In genomic region chr4:120314571-120314970, GRCm38 (mm10) we compare ENCODE assay signal across 26 mouse cellular contexts. TPM values are rescaled to one million over a fixed set of nuclear protein-coding genes. Genes with fewer than 3 reads are reported as not detected.
A peak's percentile ranks its signal among the peaks of the same experiment; 100 is the strongest.
DNase-seq lines count a peak whose midpoint lies in the region; ATAC-seq and TF ChIP-seq lines count a peak whose summit lies in the region.
"Had no signal": no experiment of that assay in that cellular context is flagged by ENCODE, and none has a peak within 500 bp of the region (broad histone marks: within the 10 kb centered on the region; RNA-seq: fewer than 3 reads in every experiment).

No protein-coding gene starts in this region.

- peak; percentile 35 to 65 for DNase-seq in cerebellum, postnatal 10 days
- peak; percentile 28 for DNase-seq in forebrain, postnatal 0 days
- no peak for DNase-seq in forebrain, embryonic 10.5 days (ENCODE audit: extremely low spot score, low spot score)
- DNase-seq in hindbrain, postnatal 0 days (ENCODE audit: low spot score), result peak; percentile 21
- DNase-seq in hindbrain, embryonic 14.5 days (ENCODE audit: low spot score), result no peak
- DNase-seq: adrenal gland, adult 8-10 months; adrenal gland, postnatal 25 days; cerebellum, adult 11 months; cerebellum, adult 2 months; cerebellum, adult 9-11 months; cerebellum, postnatal 36 days; embryo, embryonic 11 days; gastrocnemius, postnatal 25 days; heart, postnatal 14 days; heart, postnatal 4 days; kidney, adult 11 months; kidney, adult 8-10 months had no signal

- H3K4me3 ChIP-seq in forebrain, postnatal 0 days (ENCODE audit: low read depth, low read length), result no peak overlapping the region
- H3K4me3 ChIP-seq in forebrain, embryonic 10.5 days, result no peak overlapping the region
- H3K4me3 ChIP-seq in hindbrain, postnatal 0 days (ENCODE audit: low read length), result no peak overlapping the region
- H3K4me3 ChIP-seq in hindbrain, embryonic 14.5 days (replicated peaks; ENCODE audit: low read length), result no peak overlapping the region
- H3K4me3 ChIP-seq: embryonic facial prominence, embryonic 10.5 days; embryonic facial prominence, embryonic 13.5 days; erythroblast, embryonic 14.5 days; heart, adult 2 months; heart, embryonic 12.5 days; hindbrain, embryonic 15.5 days; intestine, embryonic 15.5 days had no signal

- H3K4me1 ChIP-seq in forebrain, postnatal 0 days (ENCODE audit: insufficient read depth), result no peaks in the 10 kb centered on the region
- no peaks in the 10 kb centered on the region for H3K4me1 ChIP-seq in forebrain, embryonic 10.5 days
- H3K4me1 ChIP-seq in hindbrain, postnatal 0 days (ENCODE audit: insufficient read depth, low read length), result no peaks in the 10 kb centered on the region
- no peaks in the 10 kb centered on the region for H3K4me1 ChIP-seq in hindbrain, embryonic 14.5 days (replicated peaks; ENCODE audit: control insufficient read depth, insufficient read depth, low read length)
- H3K4me1 ChIP-seq: embryonic facial prominence, embryonic 10.5 days; embryonic facial prominence, embryonic 13.5 days; hindbrain, embryonic 15.5 days; intestine, embryonic 15.5 days had no signal

- H3K4me2 ChIP-seq in forebrain, postnatal 0 days (ENCODE audit: low read depth), result no peak overlapping the region
- H3K4me2 ChIP-seq in hindbrain, postnatal 0 days (ENCODE audit: low read depth, low read length), result no peak overlapping the region
- no peak overlapping the region for H3K4me2 ChIP-seq in hindbrain, embryonic 14.5 days (replicated peaks)
- H3K4me2 ChIP-seq: embryonic facial prominence, embryonic 13.5 days; heart, embryonic 12.5 days; hindbrain, embryonic 15.5 days; intestine, embryonic 15.5 days had no signal

- H3K27ac ChIP-seq in forebrain, postnatal 0 days (ENCODE audit: low read depth, low read length), result no peak overlapping the region
- no peak overlapping the region for H3K27ac ChIP-seq in forebrain, embryonic 10.5 days
- H3K27ac ChIP-seq in hindbrain, postnatal 0 days, result no peak overlapping the region
- H3K27ac ChIP-seq in hindbrain, embryonic 14.5 days, result no peak overlapping the region
- H3K27ac ChIP-seq: embryonic facial prominence, embryonic 10.5 days; embryonic facial prominence, embryonic 13.5 days; heart, adult 2 months; hindbrain, embryonic 15.5 days; intestine, embryonic 15.5 days had no signal

- TF ChIP-seq CTCF in forebrain, postnatal 0 days (IDR thresholded peaks at IDR 0.05; ENCODE audit: low read depth), result no peak
- TF ChIP-seq CTCF in hindbrain, postnatal 0 days (IDR thresholded peaks at IDR 0.05; ENCODE audit: low read depth), result no peak

- no peaks in the 10 kb centered on the region for H3K27me3 ChIP-seq in forebrain, postnatal 0 days (ENCODE audit: insufficient read depth, low read length)
- H3K27me3 ChIP-seq in forebrain, embryonic 10.5 days (ENCODE audit: poor library complexity, severe bottlenecking), result peaks cover 12% of the 10 kb centered on the region; the same call in 1 of the 2 replicates
- H3K27me3 ChIP-seq in hindbrain, postnatal 0 days (ENCODE audit: insufficient read depth, low read length), result no peaks in the 10 kb centered on the region
- no peaks in the 10 kb centered on the region for H3K27me3 ChIP-seq in hindbrain, embryonic 14.5 days (ENCODE audit: control insufficient read depth, insufficient read depth, low read length)
- H3K27me3 ChIP-seq: embryonic facial prominence, embryonic 13.5 days; hindbrain, embryonic 15.5 days; intestine, embryonic 15.5 days had no signal

- H3K36me3 ChIP-seq in forebrain, postnatal 0 days (ENCODE audit: insufficient read depth), result no peaks in the 10 kb centered on the region
- H3K36me3 ChIP-seq in forebrain, embryonic 10.5 days (replicated peaks), result no peaks in the 10 kb centered on the region
- H3K36me3 ChIP-seq in hindbrain, postnatal 0 days (ENCODE audit: insufficient read depth, low read length), result no peaks in the 10 kb centered on the region
- no peaks in the 10 kb centered on the region for H3K36me3 ChIP-seq in hindbrain, embryonic 14.5 days (replicated peaks; ENCODE audit: control insufficient read depth, insufficient read depth)
- H3K36me3 ChIP-seq: embryonic facial prominence, embryonic 10.5 days; embryonic facial prominence, embryonic 13.5 days; heart, embryonic 12.5 days; hindbrain, embryonic 15.5 days; intestine, embryonic 15.5 days had no signal

- WGBS in forebrain, postnatal 0 days, result 26% methylated on average over 3 of the region's 3 CpGs
- 62% methylated on average over 3 of the region's 3 CpGs for WGBS in forebrain, embryonic 10.5 days
- WGBS in hindbrain, postnatal 0 days, result 21% methylated on average over 3 of the region's 3 CpGs
- WGBS in hindbrain, embryonic 14.5 days, result 42% methylated on average over 3 of the region's 3 CpGs

- H3K9ac ChIP-seq in forebrain, postnatal 0 days, result no peak overlapping the region
- H3K9ac ChIP-seq in hindbrain, postnatal 0 days (replicated peaks; ENCODE audit: low read length), result no peak overlapping the region
- H3K9ac ChIP-seq in hindbrain, embryonic 14.5 days, result no peak overlapping the region
- H3K9ac ChIP-seq: embryonic facial prominence, embryonic 13.5 days; heart, embryonic 12.5 days; hindbrain, embryonic 15.5 days; intestine, embryonic 15.5 days had no signal

- ATAC-seq in cerebellum, adult (ENCODE audit: insufficient number of reproducible peaks, low FRiP score, low TSS enrichment), result no peak
- ATAC-seq in forebrain, postnatal 0 days, result no peak
- ATAC-seq in hindbrain, postnatal 0 days, result no peak
- ATAC-seq in hindbrain, embryonic 14.5 days (ENCODE audit: low FRiP score), result no peak
- ATAC-seq: activated CD4-positive, CD25-positive, alpha-beta regulatory T cell, adult 4 months; intestine, embryonic 15.5 days had no signal

- no peaks in the 10 kb centered on the region for H3K9me3 ChIP-seq in forebrain, postnatal 0 days (ENCODE audit: low read length)
- H3K9me3 ChIP-seq in forebrain, embryonic 10.5 days, result no peaks in the 10 kb centered on the region
- peaks cover 3% of the 10 kb centered on the region; the same call in 1 of the 2 replicates for H3K9me3 ChIP-seq in hindbrain, postnatal 0 days (ENCODE audit: low read length)
- no peaks in the 10 kb centered on the region for H3K9me3 ChIP-seq in hindbrain, embryonic 14.5 days (ENCODE audit: control insufficient read depth, low read length)
- H3K9me3 ChIP-seq: embryonic facial prominence, embryonic 10.5 days; hindbrain, embryonic 15.5 days; intestine, embryonic 15.5 days had no signal

RNA-seq across cellular contexts. Expression of gene Foxo6, which starts 27.4 kb away (rescaled TPM):
- total RNA-seq in forebrain, postnatal 0 days (2014; rRNA removed), result 40.8 and 44.0 TPM in 2 replicates
- 3.5 and 3.6 TPM in 2 replicates for polyA plus RNA-seq in forebrain, postnatal 0 days (2015; fragmentation: Nextera tagmentation; extraction: Ambion mirVana)
- 0.06 TPM in 2 replicates for polyA plus RNA-seq in forebrain, embryonic 10.5 days (2016; fragmentation: Nextera tagmentation; extraction: Ambion mirVana)
- total RNA-seq in hindbrain, postnatal 0 days (2014; rRNA removed), result 23.8 and 25.1 TPM in 2 replicates
- polyA plus RNA-seq in hindbrain, postnatal 0 days (2015; fragmentation: Nextera tagmentation; extraction: Ambion mirVana), result 1.2 and 1.3 TPM in 2 replicates
- 1.0 and 1.4 TPM in 2 replicates for polyA plus RNA-seq in hindbrain, embryonic 14.5 days (2014; fragmentation: Nextera tagmentation; extraction: Ambion mirVana)
- polyA plus RNA-seq: activated CD4-positive, CD25-positive, alpha-beta regulatory T cell, adult 4 months; erythroblast, embryonic 14.5 days had no signal

Comparison
In these comparisons a context has a peak if more than half of its experiments do, and no peak if none do; other contexts are left out.
1. DNase-seq: peak in cerebellum, postnatal 10 days (2 of 2), forebrain, postnatal 0 days (single experiment) and hindbrain, postnatal 0 days (single experiment); none in forebrain, embryonic 10.5 days (single experiment) and hindbrain, embryonic 14.5 days (single experiment).